Mouse (Mus musculus): Measurements from ENCODE around the gene Akap2. TPM values are rescaled to one million over a fixed set of nuclear protein-coding genes. Genes with fewer than 3 reads are reported as not detected.
"Not testable (repeated sequence)": the region's sequence is repeated elsewhere in the genome, so short reads cannot be mapped to it uniquely, and the experiment has no call there.

Akap2 gene
- total RNA-seq, 2 experiments from 2014 or later: 21.0 to 27.5 TPM

GRCm38 (mm10) chr4:57855281-57855941, 138.0 kb downstream of the Akap2 start:
- no peak for DNase-seq
- intact Hi-C loops (cut with DNase I): no loop called here

- intact Hi-C loops (cut with DNase I): no loop called here
- DNase-seq: no peak
Observed at GRCm38 (mm10) chr4:57856673-57857072, 139.2 kb downstream of the Akap2 start.

- no peak for DNase-seq
- intact Hi-C loops (cut with DNase I): no loop called here
Observed at GRCm38 (mm10) chr4:57860204-57860611, 142.8 kb downstream of the Akap2 start.

DNA sequence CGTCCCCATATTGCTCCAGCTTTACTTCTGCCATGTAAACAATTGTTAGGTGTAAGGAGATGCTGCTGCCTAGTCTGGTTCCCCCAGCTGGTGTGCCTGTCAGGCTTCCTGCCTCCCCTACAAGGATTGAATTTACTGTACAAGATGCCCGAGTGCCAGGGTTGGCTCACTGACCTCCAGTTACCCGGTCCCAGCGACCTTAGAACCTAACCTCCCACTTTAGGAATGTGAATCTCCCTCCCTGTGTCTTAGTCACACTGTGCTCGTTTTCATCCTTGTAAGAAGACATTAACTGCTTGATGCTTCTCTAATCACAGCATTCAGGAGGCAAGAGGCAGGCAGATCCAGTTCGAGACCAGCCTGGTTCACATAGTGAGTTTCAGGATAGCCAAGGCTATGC, 143.7 kb downstream of the Akap2 start:
- no peak for DNase-seq
- intact Hi-C loops (cut with DNase I): no loop called here

DNA sequence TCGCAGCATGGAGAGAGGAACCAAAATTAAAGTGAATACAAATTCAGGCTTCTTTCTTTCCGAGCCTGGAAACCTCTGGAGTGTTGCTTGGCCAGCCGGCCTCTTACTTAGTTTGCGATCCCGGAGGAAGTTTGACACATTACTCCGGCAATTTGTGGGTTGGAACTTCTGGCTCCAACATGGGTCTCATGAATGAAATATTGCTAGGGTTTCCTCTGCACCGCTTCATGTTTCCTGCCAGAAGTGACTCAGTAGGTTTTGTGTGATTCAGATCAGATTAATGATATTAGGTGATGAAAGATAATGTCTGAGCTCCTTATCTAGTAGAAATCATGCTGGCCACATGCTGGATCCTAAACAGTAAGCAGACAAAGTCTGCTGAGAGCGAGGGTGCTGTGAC, 144.4 kb downstream of the Akap2 start:
- DNase-seq: no peak
- intact Hi-C loops (cut with DNase I): no loop called here

DNA sequence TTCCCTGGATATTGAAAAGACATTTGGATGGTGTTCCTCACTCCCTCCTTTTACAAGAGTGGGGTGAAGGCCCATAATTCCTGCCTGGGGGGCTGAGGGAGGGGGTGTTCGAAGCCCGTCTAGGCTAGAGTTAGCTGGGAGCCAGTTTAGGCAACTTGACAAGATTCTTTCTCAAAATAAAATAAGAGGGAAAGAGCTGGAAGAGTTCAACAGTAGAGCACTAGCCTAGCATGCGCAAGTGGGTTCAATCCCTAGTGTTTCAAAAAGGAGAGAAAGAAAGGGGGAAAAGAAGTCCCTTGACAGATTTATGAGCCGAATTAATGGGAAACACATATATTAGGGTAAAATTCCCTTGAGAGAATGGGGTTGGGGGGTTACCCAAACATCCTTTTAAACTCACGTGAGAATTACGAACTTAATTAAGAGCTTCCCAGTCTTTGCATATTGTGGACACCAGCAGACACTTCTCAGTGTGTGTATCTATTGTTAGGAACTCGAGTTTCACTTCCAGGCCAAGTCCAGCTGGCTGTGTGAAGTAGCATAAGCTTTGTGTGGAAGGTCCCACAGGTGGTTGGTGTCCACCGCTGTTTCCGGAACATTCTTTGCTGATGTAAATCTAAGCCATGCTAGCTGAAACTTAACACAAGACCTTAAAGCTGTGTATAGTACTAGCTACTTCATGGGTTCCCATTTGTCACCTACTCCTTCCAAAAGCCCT, 145.0 kb downstream of the Akap2 start:
- intact Hi-C loops (cut with DNase I): no loop called here
- DNase-seq: no peak

GRCm38 (mm10) chr4:57866088-57866487, 148.6 kb downstream of the Akap2 start:
- intact Hi-C loops (cut with DNase I): no loop called here
- no peak for DNase-seq

- no peak for DNase-seq
- intact Hi-C loops (cut with DNase I): no loop called here
Observed at GRCm38 (mm10) chr4:57866990-57867389, 149.5 kb downstream of the Akap2 start.

DNA sequence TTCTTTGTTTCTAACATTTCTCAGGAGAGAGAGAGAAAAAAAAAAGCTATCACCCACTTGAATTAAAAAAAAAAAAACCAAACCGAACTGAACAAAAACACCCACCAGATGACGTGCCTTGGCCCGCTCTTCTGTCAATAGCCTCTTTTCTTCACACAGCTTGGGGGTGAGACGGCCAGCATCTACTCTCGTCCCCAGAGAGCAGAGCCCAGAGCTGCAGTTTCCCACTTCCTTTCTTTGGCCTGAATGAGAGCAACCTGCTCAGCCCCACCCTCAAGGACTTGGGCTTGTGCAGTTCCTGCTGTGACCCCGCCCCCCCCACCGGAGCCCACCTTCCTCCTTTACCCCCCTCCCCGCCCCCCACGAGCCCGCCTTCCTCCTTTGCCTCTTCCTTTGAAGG, 150.0 kb downstream of the Akap2 start:
- DNase-seq: no peak
- intact Hi-C loops (cut with DNase I): no loop called here

GRCm38 (mm10) chr4:57879137-57879536, 161.7 kb downstream of the Akap2 start:
- intact Hi-C loops (cut with DNase I): no loop called here
- DNase-seq: no peak

- intact Hi-C loops (cut with DNase I): no loop called here
Observed at GRCm38 (mm10) chr4:57879804-57880357, 162.4 kb downstream of the Akap2 start.

GRCm38 (mm10) chr4:57883520-57884421, 166.3 kb downstream of the Akap2 start:
- peak; percentile 54 for DNase-seq
- intact Hi-C loops (cut with DNase I): no loop called here

More at GRCm38 (mm10) chr4:57879804-57880357, 162.4 kb downstream of the Akap2 start:
- DNase-seq: peak; percentile 80

- intact Hi-C loops (cut with DNase I): no loop called here
- DNase-seq: no peak
Observed at GRCm38 (mm10) chr4:57884511-57884910, 167.1 kb downstream of the Akap2 start.

- DNase-seq: no peak
- intact Hi-C loops (cut with DNase I): no loop called here
Observed at GRCm38 (mm10) chr4:57885186-57885585, 167.7 kb downstream of the Akap2 start.

GRCm38 (mm10) chr4:57886066-57886887, 168.8 kb downstream of the Akap2 start:
- peak; percentile 66 for DNase-seq
- intact Hi-C loops (cut with DNase I): no loop called here

- intact Hi-C loops (cut with DNase I): no loop called here
Observed at GRCm38 (mm10) chr4:57886888-57887230, 169.4 kb downstream of the Akap2 start.

DNA sequence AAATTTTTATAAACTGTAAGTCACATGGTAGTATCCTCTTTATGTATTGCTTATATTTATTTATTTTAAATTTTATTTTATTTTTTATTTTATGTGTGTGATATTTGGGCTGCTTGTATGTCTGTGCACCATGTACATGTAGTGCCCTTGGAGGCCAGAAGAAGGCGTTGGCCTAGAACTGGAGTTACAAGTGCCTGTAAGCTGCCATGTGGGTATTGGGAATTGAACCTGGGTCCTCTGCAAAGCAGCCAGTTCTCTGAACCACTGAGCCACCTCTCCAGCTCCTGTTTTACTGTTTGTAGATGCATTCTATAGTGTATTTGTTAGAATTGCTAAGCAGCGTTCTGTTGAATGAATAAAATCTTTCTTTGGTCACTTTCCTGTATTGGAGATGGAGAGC, 170.8 kb downstream of the Akap2 start:
- no peak for DNase-seq
- intact Hi-C loops (cut with DNase I): no loop called here

More at GRCm38 (mm10) chr4:57886888-57887230, 169.4 kb downstream of the Akap2 start:
- DNase-seq: no peak

DNA sequence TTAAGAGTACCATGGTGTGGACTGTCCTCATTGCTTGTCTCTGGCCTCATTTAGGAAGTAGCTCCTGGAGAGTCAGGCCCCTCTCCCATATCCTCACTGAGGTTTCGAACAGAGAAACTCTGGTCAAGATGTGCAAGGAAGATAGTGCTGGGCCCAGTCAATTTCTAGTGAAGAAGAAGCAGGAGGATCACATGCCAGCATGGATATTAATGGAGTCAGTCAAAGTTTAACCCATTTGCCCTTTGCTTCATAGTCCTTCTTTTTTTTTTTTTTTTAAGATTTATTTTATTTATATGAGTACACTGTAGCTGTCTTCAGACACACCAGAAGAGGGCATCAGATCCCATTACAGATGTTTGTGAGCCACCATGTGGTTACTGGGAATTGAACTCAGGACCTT, 171.5 kb downstream of the Akap2 start:
- DNase-seq; intact Hi-C loops (cut with DNase I): not testable (repeated sequence)

DNA sequence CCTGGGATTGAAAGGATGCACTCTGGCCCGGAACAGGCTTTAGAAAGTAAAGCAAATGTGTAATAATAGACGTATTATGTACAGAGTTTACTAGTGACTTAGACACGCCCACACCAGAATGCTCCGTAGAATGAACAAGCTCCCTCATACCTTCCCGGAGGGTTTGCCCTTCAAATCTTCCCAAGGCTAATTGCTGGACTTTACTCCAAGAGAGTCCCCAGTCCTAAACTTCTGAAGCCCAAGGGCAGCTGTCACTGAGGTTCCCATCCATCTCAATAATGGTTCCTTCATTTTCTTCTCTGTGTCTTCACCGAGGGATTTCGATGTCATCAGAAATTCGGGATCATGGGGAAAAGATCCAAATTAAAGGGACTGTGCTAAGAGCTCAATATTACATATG, 172.3 kb downstream of the Akap2 start:
- intact Hi-C loops (cut with DNase I): no loop called here
- no peak for DNase-seq

- intact Hi-C loops (cut with DNase I): no loop called here
- DNase-seq: no peak
Observed at GRCm38 (mm10) chr4:57892001-57892586, 174.6 kb downstream of the Akap2 start.

Measured in left cerebral cortex, postnatal 4 days (tissue).